Mouse (Mus musculus) liver, adult 2 months (tissue): ENCODE results near the gene Med15. TPM values are rescaled to one million over a fixed set of nuclear protein-coding genes. Genes with fewer than 3 reads are reported as not detected.

Source experiments
- DNase-seq: peaks from one replicate; pipeline ENCODE4 v3.0.0-alpha.2; 2011; ENCODE audit warnings: low read depth, low spot score; ENCODE audit errors: extremely low read depth
- H3K27ac ChIP-seq: fragments of 200-500 bp; replicated peaks from 2 replicates; pipeline ENCODE4 v1.5.1; 2012; ENCODE audit warnings: low read depth, mild to moderate bottlenecking, control low read depth, inconsistent platforms, low read length; ENCODE audit not compliant: insufficient read depth
- H3K27me3 ChIP-seq: fragments of 200-500 bp; 2 replicates; pipeline ENCODE4 v1.6.1; 2012; ENCODE audit warnings: mild to moderate bottlenecking, moderate library complexity, low read length, inconsistent platforms; ENCODE audit not compliant: control insufficient read depth, insufficient read depth
- H3K36me3 ChIP-seq: fragments of 200-500 bp; 2 replicates; pipeline ENCODE4 v1.6.1; 2012; ENCODE audit warnings: low read length, inconsistent platforms; ENCODE audit not compliant: control insufficient read depth, insufficient read depth
- H3K4me1 ChIP-seq: fragments of 200-500 bp; 2 replicates; pipeline ENCODE4 v1.6.1; 2011; ENCODE audit warnings: low read length; ENCODE audit not compliant: control insufficient read depth, insufficient read depth
- H3K4me3 ChIP-seq: fragments of 200-500 bp; 2 replicates; pipeline ENCODE4 v1.5.1; 2011; ENCODE audit warnings: low read depth, mild to moderate bottlenecking, control low read depth, low read length, moderate library complexity; ENCODE audit not compliant: insufficient read depth
- H3K79me2 ChIP-seq: fragments of 200-500 bp; 2 replicates; pipeline ENCODE4 v1.6.1; 2012; ENCODE audit warnings: inconsistent platforms, mild to moderate bottlenecking, low read length, moderate library complexity; ENCODE audit not compliant: control insufficient read depth, insufficient read depth
- H3K9ac ChIP-seq: fragments of 200-500 bp; 2 replicates; pipeline ENCODE4 v1.6.1; 2012; ENCODE audit warnings: low read depth, mild to moderate bottlenecking, control low read depth, inconsistent platforms, low read length
- CTCF ChIP-seq: fragments of 200-500 bp; IDR thresholded peaks from 2 replicates; pipeline ENCODE4 v1.5.1; 2011; ENCODE audit warnings: low read depth, low read length, control low read depth
- POLR2A ChIP-seq: fragments of 200-500 bp; IDR thresholded peaks from 2 replicates; pipeline ENCODE4 v1.6.1; 2011; ENCODE audit warnings: low read length, control low read depth; ENCODE audit not compliant: insufficient read depth; ENCODE audit errors: extremely low read depth
- WGBS: fragments of 180-500 bp; shearing (Covaris S2); methylation state at CpG from one replicate; pipeline ENCODE4 v1.1.7; 2018; 5-methylcytosine and 5-hydroxymethylcytosine counted together
- polyA plus RNA-seq: library from polyadenylated mRNA; depleted of rRNA; stranded (reverse); fragments of >200 nt; gene quantifications from 2 replicates; pipeline ENCODE4 v1.2.3, GENCODE M21; 2012
- total RNA-seq: library from RNA; depleted of rRNA; stranded (reverse); fragments of >200 nt; gene quantifications from 2 replicates; pipeline ENCODE4 v1.2.3, GENCODE M21; 2014

Med15 gene
- total and polyA plus RNA-seq, 2 experiments, result 14.8 to 49.7 TPM

DNA sequence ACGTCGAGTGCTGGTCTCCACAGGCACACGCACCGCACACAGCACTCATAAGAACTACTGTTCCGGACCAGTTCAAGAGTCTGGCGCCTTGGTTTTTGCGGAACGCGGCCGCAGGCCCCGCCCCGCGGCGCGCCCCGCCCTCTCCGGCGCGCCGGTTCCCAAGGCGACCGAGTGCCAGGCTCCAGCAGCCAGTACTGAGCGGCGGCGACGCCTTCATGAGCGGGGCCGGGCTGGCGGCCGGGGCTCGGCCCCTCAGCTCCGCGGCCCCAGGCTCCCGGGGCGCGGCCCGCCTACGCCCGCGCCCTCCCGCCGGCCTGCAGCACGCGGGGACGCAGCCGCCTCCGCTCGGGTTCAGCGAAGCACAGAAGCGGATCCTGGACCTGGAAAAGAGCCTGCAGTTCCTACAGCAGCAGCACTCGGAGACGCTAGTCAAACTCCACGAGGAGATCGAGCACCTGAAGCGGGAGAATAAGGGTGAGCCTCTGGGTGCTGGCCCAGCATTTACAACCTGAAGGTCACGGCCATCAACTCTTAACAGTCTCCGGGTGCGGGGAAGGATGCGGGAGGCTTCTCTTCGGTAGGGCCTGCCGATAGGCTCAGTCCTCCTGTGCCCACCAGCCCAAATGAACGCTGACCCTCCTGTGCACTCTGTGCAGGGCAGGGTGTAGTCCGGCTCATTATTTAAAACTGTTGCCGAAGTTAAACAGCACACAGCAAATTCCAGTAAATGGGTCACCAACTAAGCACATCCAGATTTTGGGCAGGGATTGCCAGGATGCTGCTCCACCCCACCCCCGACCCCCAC is 86.2 kb downstream of the Med15 start, which contains the start of gene Ccdc74a:
Ccdc74a (plus strand) TSS at position 161 of the 805 bp plus-strand sequence.
- no peak within 1 kb of the TSS for H3K27ac ChIP-seq
- DNase-seq, result peak; percentile 36
- peaks cover 3% of the 10 kb centered on the region; the same call in 1 of the 2 replicates for H3K36me3 ChIP-seq
- TF ChIP-seq POLR2A (no peak), CTCF (no peak)
- H3K79me2 ChIP-seq, result no peaks in the 10 kb centered on the region
- H3K4me1 ChIP-seq, result peaks cover 3% of the 10 kb centered on the region
- no peaks in the 10 kb centered on the region for H3K27me3 ChIP-seq
- 2% methylated on average over 65 of the region's 65 CpGs for WGBS
- H3K9ac ChIP-seq, result peak within 1 kb of the TSS; percentile 19; the same call in 1 of the 2 replicates
- peak within 1 kb of the TSS; percentile 43 for H3K4me3 ChIP-seq

- TF ChIP-seq CTCF, result no peak
- TF ChIP-seq POLR2A, result no peak
- H3K36me3 ChIP-seq, result peaks cover 3% of the 10 kb centered on the region; the same call in 1 of the 2 replicates
- H3K27me3 ChIP-seq, result no peaks in the 10 kb centered on the region
- H3K27ac ChIP-seq, result no peak overlapping the region
- H3K79me2 ChIP-seq, result no peaks in the 10 kb centered on the region
- peaks cover 3% of the 10 kb centered on the region for H3K4me1 ChIP-seq
- DNase-seq, result no peak
- no peak overlapping the region for H3K9ac ChIP-seq
- 94% methylated on average over 4 of the region's 4 CpGs for WGBS
- no peak overlapping the region for H3K4me3 ChIP-seq
Observed at GRCm38 (mm10) chr16:17643437-17643990, 89.2 kb downstream of the Med15 start.

DNA sequence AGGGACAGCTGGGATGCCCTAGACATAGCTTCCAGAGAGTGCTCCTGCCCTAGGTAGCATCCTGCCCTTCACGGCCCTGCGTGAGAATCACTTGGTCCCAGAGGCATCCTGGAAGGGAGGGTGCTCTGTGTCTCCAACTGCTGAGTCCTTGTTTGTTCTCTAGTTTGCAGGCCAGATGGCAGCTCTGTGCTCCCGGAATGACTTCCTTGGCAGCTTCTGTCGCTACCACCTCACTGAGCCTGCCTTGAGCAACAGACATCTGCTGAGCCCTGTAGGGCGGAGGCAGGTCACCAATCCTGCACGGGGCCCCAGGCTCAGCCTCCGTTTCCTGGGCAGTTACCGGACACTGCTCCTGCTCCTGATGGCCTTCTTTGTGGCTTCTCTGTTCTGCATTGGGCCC is 90.4 kb downstream of the Med15 start:
- H3K4me1 ChIP-seq, result peaks cover 3% of the 10 kb centered on the region
- 89% methylated on average over 8 of the region's 8 CpGs for WGBS

DNA sequence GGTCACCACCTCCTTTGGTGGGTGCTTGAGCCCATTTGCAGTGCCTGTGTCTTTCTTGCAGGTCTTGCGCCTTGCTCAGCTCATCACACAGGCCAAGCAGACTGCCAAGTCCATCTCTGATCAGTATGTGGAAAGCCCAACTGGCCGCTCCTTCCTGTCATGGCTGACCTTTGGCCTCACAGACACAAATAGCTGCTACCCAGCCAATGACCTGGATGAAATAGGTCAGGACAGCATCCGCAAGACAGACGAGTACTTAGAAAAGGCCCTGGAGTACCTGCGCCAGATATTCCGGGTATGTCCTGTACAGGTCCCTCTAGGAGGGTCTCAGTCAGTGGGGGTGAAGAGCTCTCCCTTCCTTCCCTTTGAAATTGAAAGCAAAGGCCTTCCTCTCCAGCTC is 91.4 kb downstream of the Med15 start:
- 24% methylated on average over 6 of the region's 6 CpGs for whole genome bisulfite sequencing
- Histone ChIP-seq H3K9ac (no peak overlapping the region), H3K27me3 (no peaks in the 10 kb centered on the region), H3K36me3 (peaks cover 3% of the 10 kb centered on the region; the same call in 1 of the 2 replicates), H3K27ac (no peak overlapping the region), H3K4me3 (no peak overlapping the region), H3K4me1 (no peaks in the 10 kb centered on the region; the same call in 1 of the 2 replicates), H3K79me2 (no peaks in the 10 kb centered on the region)
- peak; percentile 80 for DNase-seq
- TF ChIP-seq CTCF (no peak), POLR2A (no peak)

More for the DNA sequence above, 90.4 kb downstream of the Med15 start:
- H3K36me3 ChIP-seq, result peaks cover 3% of the 10 kb centered on the region; the same call in 1 of the 2 replicates
- no peak for DNase-seq
- TF ChIP-seq POLR2A (no peak), CTCF (no peak)
- H3K27me3 ChIP-seq, result no peaks in the 10 kb centered on the region
- H3K4me3 ChIP-seq, result no peak overlapping the region
- no peak overlapping the region for H3K27ac ChIP-seq
- H3K9ac ChIP-seq, result no peak overlapping the region
- H3K79me2 ChIP-seq, result no peaks in the 10 kb centered on the region

DNA sequence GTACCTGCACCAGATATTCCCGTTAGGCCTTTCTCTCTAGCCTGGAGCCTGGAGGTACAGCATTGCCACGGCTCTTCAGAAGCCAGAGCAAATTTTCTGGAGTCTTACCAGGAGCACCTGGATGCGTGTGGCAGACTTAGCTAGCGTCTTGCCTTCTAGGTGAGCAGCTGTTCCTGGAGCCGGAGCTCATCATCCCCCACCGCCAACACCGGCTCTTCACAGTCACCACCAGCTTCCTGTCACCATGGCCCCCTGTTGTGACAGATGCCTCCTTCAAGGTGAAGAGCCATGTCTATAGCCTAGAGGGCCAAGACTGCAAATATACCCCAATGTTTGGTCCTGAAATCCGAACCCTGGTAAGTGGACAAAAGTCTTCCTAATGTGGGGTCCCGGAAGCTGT is 92.0 kb downstream of the Med15 start:
- no peaks in the 10 kb centered on the region for H3K4me1 ChIP-seq
- no peak for DNase-seq
- no peaks in the 10 kb centered on the region for H3K27me3 ChIP-seq
- no peak overlapping the region for H3K4me3 ChIP-seq
- TF ChIP-seq POLR2A, result no peak
- no peak for TF ChIP-seq CTCF
- H3K27ac ChIP-seq, result no peak overlapping the region
- H3K9ac ChIP-seq, result no peak overlapping the region
- 96% methylated on average over 9 of the region's 9 CpGs for WGBS
- peaks cover 3% of the 10 kb centered on the region; the same call in 1 of the 2 replicates for H3K36me3 ChIP-seq
- no peaks in the 10 kb centered on the region for H3K79me2 ChIP-seq

- H3K27ac ChIP-seq, result no peak overlapping the region
- no peaks in the 10 kb centered on the region for H3K79me2 ChIP-seq
- no peak overlapping the region for H3K9ac ChIP-seq
- 93% methylated on average over 6 of the region's 6 CpGs for WGBS
- H3K27me3 ChIP-seq, result no peaks in the 10 kb centered on the region
- DNase-seq, result no peak
- TF ChIP-seq POLR2A, result no peak
- no peak for TF ChIP-seq CTCF
- no peaks in the 10 kb centered on the region for H3K4me1 ChIP-seq
- peaks cover 3% of the 10 kb centered on the region; the same call in 1 of the 2 replicates for H3K36me3 ChIP-seq
- H3K4me3 ChIP-seq, result no peak overlapping the region
Observed at GRCm38 (mm10) chr16:17639951-17640350, 92.7 kb downstream of the Med15 start.
